Mouse (Mus musculus) kidney, embryonic 16.5 days (tissue): ENCODE results near the gene Dedd. TPM values are rescaled to one million over a fixed set of nuclear protein-coding genes. Genes with fewer than 3 reads are reported as not detected.

Experiments used
- ATAC-seq: fragments of 200-750 bp; cut with Nextera tagmentation; 2 replicates; pipeline ENCODE4 v1.8.0; 2017; ENCODE audit warnings: moderate TSS enrichment; ENCODE audit not compliant: low FRiP score, low TSS enrichment
- H3K27ac ChIP-seq: fragments of 300-500 bp; sonication (generic); 2 replicates; pipeline ENCODE4 v1.5.1; 2014; ENCODE audit warnings: low read length
- H3K27me3 ChIP-seq: fragments of 300-500 bp; sonication (generic); 2 replicates; pipeline ENCODE4 v1.6.1; 2014; ENCODE audit warnings: low read length, control low read depth, mixed read lengths; ENCODE audit not compliant: insufficient read depth
- H3K36me3 ChIP-seq: fragments of 300-500 bp; sonication (generic); 2 replicates; pipeline ENCODE4 v1.6.1; 2014; ENCODE audit warnings: low read length, control low read depth, mixed read lengths; ENCODE audit not compliant: insufficient read depth
- H3K4me1 ChIP-seq: fragments of 300-500 bp; sonication (generic); 2 replicates; pipeline ENCODE4 v1.6.1; 2014; ENCODE audit warnings: low read length, control low read depth, mixed read lengths; ENCODE audit not compliant: insufficient read depth
- H3K4me2 ChIP-seq: fragments of 300-500 bp; sonication (generic); replicated peaks from 2 replicates; pipeline ENCODE4 v1.6.1; 2014; ENCODE audit warnings: low read depth, low read length
- H3K4me3 ChIP-seq: fragments of 300-500 bp; sonication (generic); 2 replicates; pipeline ENCODE4 v1.5.1; 2014; ENCODE audit warnings: mild to moderate bottlenecking, low read length
- H3K9ac ChIP-seq: fragments of 300-500 bp; sonication (generic); replicated peaks from 2 replicates; pipeline ENCODE4 v1.6.1; 2014; ENCODE audit warnings: low read length
- H3K9me3 ChIP-seq: fragments of 300-500 bp; sonication (generic); 2 replicates; pipeline ENCODE4 v1.6.1; 2016; ENCODE audit warnings: low read length, control low read depth
- WGBS: fragments of 180-500 bp; shearing (Covaris S2); extraction: QIAGEN DNeasy Blood & Tissue Kit; methylation state at CpG from one replicate; pipeline ENCODE4 v1.1.7; 2014; 5-methylcytosine and 5-hydroxymethylcytosine counted together
- polyA plus RNA-seq: library from polyadenylated mRNA; unstranded; fragments of >200 nt; fragmentation: Nextera tagmentation; extraction: Ambion mirVana; gene quantifications from 2 replicates; pipeline ENCODE4 v1.2.1, GENCODE M21; 2015

Gene Dedd
- polyA plus RNA-seq, 1 experiment from 2014 or later, result 57.0 TPM

DNA sequence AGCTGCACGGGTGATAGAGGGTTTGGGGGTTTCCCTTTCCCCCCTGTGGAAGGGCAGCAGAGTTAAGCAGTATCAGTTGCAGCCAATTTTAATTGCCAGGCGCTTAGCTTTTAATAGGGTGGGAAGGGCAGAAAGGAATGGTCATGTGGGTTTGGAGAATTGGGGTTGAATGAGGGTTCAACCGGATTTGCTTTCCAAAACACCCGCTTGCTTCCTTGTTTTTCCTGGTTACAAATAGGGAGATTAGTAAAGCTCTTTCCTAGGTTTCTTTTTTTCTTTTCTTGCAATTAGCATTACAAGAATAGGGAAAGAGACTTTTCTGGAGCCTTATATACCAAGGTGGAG lies 1.2 kb downstream of the Dedd start:
- Histone ChIP-seq H3K27ac (peak overlapping the region; percentile 100), H3K9me3 (no peaks in the 10 kb centered on the region), H3K9ac (peak overlapping the region; percentile 98), H3K27me3 (no peaks in the 10 kb centered on the region), H3K4me2 (peak overlapping the region; percentile 92), H3K36me3 (0 out of 2 replicates have a peak, but pooled peaks cover 9% of the 10 kb centered on the region), H3K4me3 (peak overlapping the region; percentile 87), H3K4me1 (peaks cover 25% of the 10 kb centered on the region)
- ATAC-seq, result no peak
- WGBS, result under 1% methylated on average over 4 of the region's 4 CpGs

DNA sequence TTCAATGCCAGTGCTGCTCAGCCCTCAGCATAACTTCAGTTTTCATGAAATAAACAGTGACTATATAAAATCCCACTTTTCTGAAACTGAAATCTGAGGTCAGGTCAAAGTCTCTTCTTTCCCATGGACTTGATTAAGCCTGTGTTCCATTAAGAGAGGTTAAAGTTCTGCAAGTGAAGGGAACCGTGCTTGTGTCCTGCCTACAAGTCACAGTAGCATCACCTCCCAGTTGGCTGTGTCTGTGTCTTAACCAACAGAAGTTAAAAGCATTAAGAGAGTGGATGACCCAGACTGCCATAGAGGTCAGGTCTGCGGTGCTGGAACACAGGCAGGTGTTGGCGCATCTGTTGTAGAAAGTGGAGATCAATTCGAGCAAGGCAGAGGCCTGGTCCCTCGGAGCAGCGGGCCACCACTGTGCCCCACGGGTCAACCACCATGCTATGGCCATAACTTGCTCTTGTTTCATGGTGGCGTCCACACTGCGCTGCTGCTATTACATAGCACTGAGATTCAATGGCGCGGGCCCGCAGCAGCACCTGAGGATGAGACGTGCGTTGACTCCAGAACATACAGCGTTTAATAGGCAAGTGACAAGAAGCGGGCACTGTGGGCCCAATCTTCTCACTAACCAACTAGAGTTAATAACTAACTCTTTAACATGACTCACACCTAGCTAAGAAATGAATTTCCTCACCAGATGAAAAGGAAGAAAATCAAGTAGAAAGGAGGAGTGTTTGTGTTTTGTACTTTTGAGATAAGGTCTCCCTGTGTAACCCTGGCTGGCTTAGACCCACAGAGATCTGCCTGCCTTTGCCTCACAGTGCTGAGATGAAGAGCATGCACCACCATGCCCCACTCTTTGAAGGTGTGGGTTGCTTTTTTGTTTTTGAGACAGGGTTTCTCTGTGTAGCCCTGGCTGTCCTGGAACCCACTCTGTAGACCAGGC lies 13.6 kb downstream of the Dedd start:
- 89% methylated on average over 16 of the region's 16 CpGs for WGBS
- Histone ChIP-seq H3K4me3 (no peak overlapping the region), H3K36me3 (peaks cover 46% of the 10 kb centered on the region), H3K27me3 (no peaks in the 10 kb centered on the region), H3K4me1 (peaks cover 21% of the 10 kb centered on the region), H3K27ac (no peak overlapping the region), H3K4me2 (no peak overlapping the region), H3K9me3 (no peaks in the 10 kb centered on the region), H3K9ac (no peak overlapping the region)
- 0 out of 2 replicates have a peak, but pooled peaks have one; percentile 5 for ATAC-seq

DNA sequence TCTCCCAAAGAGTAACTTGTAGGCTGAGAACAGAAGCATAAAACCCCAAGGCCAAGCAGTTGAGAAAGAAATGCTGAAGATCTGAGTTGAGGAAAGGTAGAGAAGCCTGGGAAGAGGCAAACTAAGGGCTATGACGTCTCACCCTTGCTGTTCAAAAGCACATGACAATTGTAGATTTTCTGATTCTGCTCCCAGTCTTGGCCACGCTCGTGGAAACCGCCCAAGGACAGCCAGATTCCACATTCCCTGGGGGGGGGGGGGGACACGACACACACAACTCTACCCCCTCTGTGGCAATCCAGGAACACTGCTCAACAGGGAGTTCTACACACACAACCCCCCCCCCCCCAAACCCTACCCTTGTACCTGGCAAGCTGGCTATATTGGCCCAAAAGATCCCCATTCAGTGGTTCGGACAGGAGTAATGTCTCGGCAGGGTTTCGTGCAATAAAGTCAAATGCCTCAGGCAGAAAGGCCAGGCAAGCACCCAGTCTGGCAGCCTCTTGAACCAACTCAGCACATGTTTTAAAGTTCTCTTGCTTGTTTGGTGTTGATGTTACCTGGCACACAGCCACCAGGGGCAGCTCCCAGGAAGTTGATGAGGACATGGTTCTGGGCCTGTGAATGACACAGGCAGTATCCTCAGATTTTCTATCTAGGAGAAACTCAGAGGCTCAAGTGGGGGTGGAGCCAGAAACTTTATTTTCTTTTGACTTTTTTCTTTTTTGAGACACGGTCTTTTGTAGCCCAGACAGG lies 15.2 kb downstream of the Dedd start:
- H3K4me3 ChIP-seq, result 0 out of 2 replicates have a peak overlapping the region, but pooled peaks have one; percentile 90
- ATAC-seq, result peak; percentile 32; the same call in 1 of the 2 replicates
- WGBS, result 79% methylated on average over 8 of the region's 9 CpGs

DNA sequence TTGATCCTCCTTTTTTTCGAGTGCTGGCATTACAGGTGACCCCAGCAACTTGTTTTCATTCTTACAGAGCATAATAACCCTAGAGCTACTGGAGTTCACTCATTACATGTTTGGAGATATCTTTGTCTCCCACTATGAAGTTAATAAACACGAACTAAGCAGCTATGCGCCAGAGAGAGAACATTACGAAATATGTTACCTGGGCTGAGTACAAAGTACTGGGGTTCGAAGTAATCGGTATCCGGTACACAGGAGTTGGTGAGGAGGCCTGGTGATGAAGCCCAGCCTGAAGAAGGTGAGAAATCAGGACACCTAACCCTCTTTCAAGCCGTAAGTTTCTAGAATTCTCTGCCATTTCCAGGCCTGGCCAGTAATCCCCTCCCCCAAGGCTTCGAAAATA lies 15.8 kb downstream of the Dedd start:
- H3K4me1 ChIP-seq, result peaks cover 21% of the 10 kb centered on the region

More for the DNA sequence above, 15.2 kb downstream of the Dedd start:
- peaks cover 21% of the 10 kb centered on the region for H3K4me1 ChIP-seq
- no peak overlapping the region for H3K9ac ChIP-seq
- no peaks in the 10 kb centered on the region for H3K27me3 ChIP-seq
- H3K36me3 ChIP-seq, result peaks cover 34% of the 10 kb centered on the region
- H3K27ac ChIP-seq, result no peak overlapping the region
- no peaks in the 10 kb centered on the region for H3K9me3 ChIP-seq
- H3K4me2 ChIP-seq, result peak overlapping the region; percentile 66

DNA sequence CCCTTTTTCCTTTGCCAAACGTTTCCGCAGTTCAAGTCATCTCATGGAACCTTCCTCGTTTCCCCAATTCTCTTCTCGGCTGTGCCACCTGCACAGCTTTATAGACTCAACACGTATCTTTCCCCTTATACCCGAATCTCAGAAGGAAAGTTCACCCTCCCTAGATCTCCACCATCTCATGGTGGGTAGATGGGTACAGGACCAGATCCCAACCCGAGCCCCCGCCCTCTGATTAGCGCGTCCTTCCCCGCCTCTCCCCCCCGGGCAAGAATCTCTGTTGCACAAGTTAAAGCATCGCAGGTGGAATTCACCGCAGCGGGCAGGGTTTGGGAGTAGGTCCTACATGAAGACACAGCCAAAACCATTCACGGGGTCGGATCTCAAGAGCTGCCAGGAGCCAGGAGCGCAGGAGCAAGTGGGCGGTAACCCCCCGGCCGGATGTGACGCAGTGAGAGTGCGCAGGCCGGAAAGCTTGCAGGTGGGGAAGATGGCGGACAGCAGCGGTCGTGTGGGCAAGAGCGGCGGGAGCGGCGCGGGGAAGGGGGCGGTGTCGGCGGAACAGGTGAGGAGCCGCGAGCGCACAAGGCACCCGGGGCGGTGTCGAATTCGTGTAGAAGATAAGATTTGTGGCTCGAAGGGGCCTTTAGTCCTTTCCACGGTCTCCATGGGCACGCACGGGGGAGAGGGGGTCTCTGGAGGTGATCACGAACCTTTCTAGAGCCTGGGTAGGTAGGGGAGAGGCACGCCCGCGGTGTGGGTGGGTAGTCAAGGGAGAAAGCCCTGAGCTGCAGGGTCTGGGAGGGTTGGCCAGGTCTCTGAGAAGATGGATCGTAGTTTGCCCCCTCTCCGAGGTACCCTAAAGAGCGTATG lies 16.5 kb downstream of the Dedd start, which contains the start of the genes Nit1 and Pfdn2:
Gene Nit1 (minus strand): TSS at position 422 of the 870 bp plus-strand sequence.
Gene Pfdn2 (plus strand): TSS at position 446 of the 870 bp plus-strand sequence.
- peak within 1 kb of the TSS; percentile 66 for H3K4me2 ChIP-seq
- H3K4me1 ChIP-seq, result peaks cover 21% of the 10 kb centered on the region
- H3K9me3 ChIP-seq, result no peaks in the 10 kb centered on the region
- ATAC-seq, result peak; percentile 90
- H3K27me3 ChIP-seq, result no peaks in the 10 kb centered on the region
- peaks cover 23% of the 10 kb centered on the region for H3K36me3 ChIP-seq
- H3K4me3 ChIP-seq, result peak within 1 kb of the TSS; percentile 90
- peak within 1 kb of the TSS; percentile 81 for H3K9ac ChIP-seq
- H3K27ac ChIP-seq, result peak within 1 kb of the TSS; percentile 65
- under 1% methylated on average over 50 of the region's 53 CpGs for WGBS

More for the DNA sequence above, 15.8 kb downstream of the Dedd start:
- H3K4me3 ChIP-seq, result peak overlapping the region; percentile 90
- H3K4me2 ChIP-seq, result peak overlapping the region; percentile 66
- H3K27me3 ChIP-seq, result no peaks in the 10 kb centered on the region
- 70% methylated on average over 9 of the region's 9 CpGs for WGBS
- peak overlapping the region; percentile 81 for H3K9ac ChIP-seq
- no peak overlapping the region for H3K27ac ChIP-seq
- peaks cover 30% of the 10 kb centered on the region for H3K36me3 ChIP-seq
- no peaks in the 10 kb centered on the region for H3K9me3 ChIP-seq
- ATAC-seq, result no peak

DNA sequence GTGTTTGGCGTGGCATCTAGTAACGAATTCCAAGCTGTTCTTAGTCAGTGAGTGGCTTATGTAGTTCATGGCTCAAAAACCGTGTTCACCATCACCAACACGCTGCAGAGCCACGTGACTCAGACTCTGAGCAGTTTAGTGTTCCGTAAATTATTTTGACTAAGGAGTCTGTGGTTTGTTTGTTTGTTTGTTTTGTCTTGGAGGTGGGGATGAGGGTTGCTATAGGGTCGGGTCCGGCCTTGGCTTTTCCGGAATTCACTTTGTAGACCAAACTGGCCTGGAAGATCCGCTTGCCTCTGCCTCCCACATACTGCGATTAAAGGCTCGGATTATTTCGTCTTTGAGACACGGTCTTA lies 17.1 kb downstream of the Dedd start:
- no peak for ATAC-seq
- H3K27ac ChIP-seq, result peak overlapping the region; percentile 40; the same call in 1 of the 2 replicates

DNA sequence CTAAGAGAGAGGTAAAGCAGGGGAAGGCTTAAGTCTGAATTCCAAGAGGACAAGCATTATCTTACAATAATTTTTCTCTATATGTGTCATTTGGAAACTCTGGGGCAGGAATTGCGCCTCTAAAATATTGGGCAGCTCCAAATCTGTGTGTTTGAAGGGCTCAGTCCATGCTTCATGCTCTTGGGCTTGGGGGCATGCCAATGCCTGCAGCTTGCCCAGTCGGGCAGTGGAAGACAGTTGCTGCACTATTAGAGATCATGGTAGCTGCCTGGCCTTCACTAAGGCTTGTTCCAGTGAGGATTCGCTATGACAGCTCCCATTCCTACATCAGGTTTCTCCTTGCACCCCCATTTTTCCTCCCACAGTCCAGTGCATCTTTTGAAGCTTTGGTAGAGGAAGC lies 19.7 kb downstream of the Dedd start:
- Histone ChIP-seq H3K4me3 (no peak overlapping the region), H3K9me3 (no peaks in the 10 kb centered on the region), H3K9ac (no peak overlapping the region), H3K36me3 (no peaks in the 10 kb centered on the region), H3K4me2 (no peak overlapping the region), H3K27ac (no peak overlapping the region), H3K27me3 (no peaks in the 10 kb centered on the region), H3K4me1 (peaks cover 20% of the 10 kb centered on the region)
- no peak for ATAC-seq
- 88% methylated on average over 3 of the region's 3 CpGs for WGBS

More for the DNA sequence above, 17.1 kb downstream of the Dedd start:
- 0% methylated on average over 14 of the region's 14 CpGs for WGBS
- H3K4me1 ChIP-seq, result peaks cover 21% of the 10 kb centered on the region
- H3K36me3 ChIP-seq, result peaks cover 18% of the 10 kb centered on the region
- no peaks in the 10 kb centered on the region for H3K9me3 ChIP-seq
- H3K4me2 ChIP-seq, result peak overlapping the region; percentile 66
- H3K9ac ChIP-seq, result peak overlapping the region; percentile 81
- H3K27me3 ChIP-seq, result no peaks in the 10 kb centered on the region
- H3K4me3 ChIP-seq, result peak overlapping the region; percentile 90

DNA sequence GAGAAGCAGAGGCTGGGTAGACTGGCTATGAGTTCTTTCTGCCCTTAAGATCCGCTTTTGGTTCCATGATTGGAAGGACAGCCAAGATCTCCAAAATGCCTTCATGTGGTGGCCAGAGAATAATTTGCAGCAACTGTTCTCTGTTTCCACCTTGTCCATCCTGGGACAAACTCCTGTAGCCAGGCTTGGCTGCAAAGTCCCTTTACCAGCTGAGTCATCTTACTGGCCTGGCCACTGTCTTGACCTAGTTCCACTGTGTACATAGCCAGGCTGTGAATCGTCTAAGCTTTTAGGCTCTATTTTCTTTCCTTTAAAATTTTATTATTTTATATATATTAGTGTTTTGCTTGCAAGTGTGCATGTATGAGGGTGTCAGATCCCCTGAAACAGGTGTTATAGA lies 20.3 kb downstream of the Dedd start:
- Histone ChIP-seq H3K9ac (no peak overlapping the region), H3K36me3 (no peaks in the 10 kb centered on the region), H3K9me3 (no peaks in the 10 kb centered on the region), H3K4me1 (peaks cover 14% of the 10 kb centered on the region), H3K4me3 (no peak overlapping the region), H3K27ac (no peak overlapping the region), H3K27me3 (no peaks in the 10 kb centered on the region), H3K4me2 (no peak overlapping the region)
- 87% methylated on average over 2 of the region's 2 CpGs for WGBS
- ATAC-seq, result no peak

DNA sequence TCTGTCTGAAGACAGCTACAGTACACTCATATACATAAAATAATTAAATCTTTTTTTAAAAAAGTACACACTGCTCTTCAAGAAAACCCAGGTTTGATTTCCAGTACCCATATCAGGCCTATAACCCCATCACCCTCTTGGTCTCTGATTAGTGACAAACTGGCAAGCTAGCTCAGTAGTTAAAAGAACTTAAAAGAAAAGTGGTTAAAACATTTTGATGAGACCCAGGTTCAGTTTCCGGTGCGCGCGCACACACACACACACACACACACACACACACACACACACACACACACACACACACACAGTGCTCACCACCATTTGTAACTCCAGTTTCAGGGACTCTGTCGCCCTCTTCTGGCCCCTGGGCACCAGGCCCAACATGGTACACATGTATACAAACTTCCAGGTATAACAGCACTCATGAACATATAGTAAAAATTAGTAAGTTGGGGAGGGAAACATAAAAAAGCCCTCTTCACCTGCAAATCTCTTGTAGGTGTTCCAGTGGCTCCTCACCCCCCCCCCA lies 26.9 kb downstream of the Dedd start:
- Histone ChIP-seq H3K27me3 (no peaks in the 10 kb centered on the region), H3K4me2 (no peak overlapping the region), H3K27ac (no peak overlapping the region), H3K36me3 (peaks cover 14% of the 10 kb centered on the region), H3K4me1 (peaks cover 7% of the 10 kb centered on the region), H3K9me3 (no peaks in the 10 kb centered on the region; the same call in 1 of the 2 replicates), H3K9ac (no peak overlapping the region), H3K4me3 (no peak overlapping the region)
- ATAC-seq, result no peak
- 85% methylated on average over 5 of the region's 5 CpGs for WGBS
